Mouse (Mus musculus) frontal cortex, postnatal 10 days (tissue): ENCODE measurements around the gene Gm17027.
"Not testable (repeated sequence)": the region's sequence is repeated elsewhere in the genome, so short reads cannot be mapped to it uniquely, and the experiment has no call there.

Source experiments
- DNase-seq, 2 experiments: peaks; one replicate each; pipeline ENCODE4 v3.0.0; 2022; ENCODE audit warnings: low spot score in 2 of 2, mixed read lengths in 1 of 2

Gene Gm17027

GRCm38 (mm10) chr14:42162522-42162921 is at the start of gene Gm17027:
Gene Gm17027 (minus strand): TSS chr14:42162622.
- not testable (repeated sequence) for DNase-seq

- DNase-seq = not testable (repeated sequence)
These were observed 28.3 kb upstream of the Gm17027 start, which contains the start of gene Gm3573 for GRCm38 (mm10) chr14:42190691-42191090. Gene Gm3573 (minus strand): TSS chr14:42190791.

GRCm38 (mm10) chr14:42183936-42184335 is 21.5 kb upstream of the Gm17027 start:
- peak in 1 of 2 experiments; percentile 4 for DNase-seq

GRCm38 (mm10) chr14:42134571-42134970 is 27.9 kb downstream of the Gm17027 start:
- DNase-seq = not testable (repeated sequence)

GRCm38 (mm10) chr14:42133806-42134205 is 28.6 kb downstream of the Gm17027 start:
- peak in 1 of 2 experiments; percentile 3 for DNase-seq

- DNase-seq = not testable (repeated sequence)
These were observed 45.2 kb downstream of the Gm17027 start, which contains the start of gene Gm7951 for GRCm38 (mm10) chr14:42117269-42117668. Gene Gm7951 (minus strand): TSS chr14:42117369.
